In genomic region chr5:22584556-22584955, GRCm38 (mm10) we compare ENCODE assay signal across 14 mouse cellular contexts. TPM values are rescaled to one million over a fixed set of nuclear protein-coding genes. Genes with fewer than 3 reads are reported as not detected.
DNase-seq lines count a peak whose midpoint lies in the region; ATAC-seq and TF ChIP-seq lines count a peak whose summit lies in the region.
"Had no signal": no experiment of that assay in that cellular context is flagged by ENCODE, and none has a peak within 500 bp of the region (broad histone marks: within the 10 kb centered on the region; RNA-seq: fewer than 3 reads in every experiment).

No protein-coding gene starts in this region.

- H3K36me3 ChIP-seq in hindbrain, postnatal 0 days (ENCODE audit: insufficient read depth, low read length) = no peaks in the 10 kb centered on the region
- no peaks in the 10 kb centered on the region for H3K36me3 ChIP-seq in hindbrain, embryonic 10.5 days
- H3K36me3 ChIP-seq: embryonic facial prominence, embryonic 13.5 days; limb, embryonic 15.5 days had no signal

- H3K4me1 ChIP-seq in hindbrain, postnatal 0 days (ENCODE audit: insufficient read depth, low read length) = no peaks in the 10 kb centered on the region
- no peaks in the 10 kb centered on the region for H3K4me1 ChIP-seq in hindbrain, embryonic 10.5 days (replicated peaks)
- H3K4me1 ChIP-seq: embryonic facial prominence, embryonic 13.5 days; limb, embryonic 15.5 days had no signal

- DNase-seq in hindbrain, postnatal 0 days (ENCODE audit: low spot score) = peak; percentile 28
- DNase-seq in hindbrain, embryonic 10.5 days (ENCODE audit: low spot score) = no peak
- DNase-seq in right cerebral cortex, adult 18-20 months = peak; percentile 9
- DNase-seq in right cerebral cortex, postnatal 36 days (ENCODE audit: low spot score in 2 of 2) = no peak
- DNase-seq in ZHBTc4 (ENCODE audit: low read depth, low spot score) = peak; percentile 12
- DNase-seq in testis, postnatal 10 days (ENCODE audit: low spot score) = no peak
- no peak for DNase-seq in lung, postnatal 10 days
- DNase-seq: adrenal gland, postnatal 10 days; heart, adult 11 months; heart, postnatal 14 days; kidney, adult 2 months had no signal

- no peak overlapping the region for H3K9ac ChIP-seq in hindbrain, postnatal 0 days (replicated peaks; ENCODE audit: low read length)
- H3K9ac ChIP-seq: embryonic facial prominence, embryonic 13.5 days; limb, embryonic 15.5 days had no signal

- no peak overlapping the region for H3K4me2 ChIP-seq in hindbrain, postnatal 0 days (ENCODE audit: low read depth, low read length)
- H3K4me2 ChIP-seq: embryonic facial prominence, embryonic 13.5 days; limb, embryonic 15.5 days had no signal

- no peak for ATAC-seq in hindbrain, postnatal 0 days

- H3K27me3 ChIP-seq in hindbrain, postnatal 0 days (ENCODE audit: insufficient read depth, low read length) = no peaks in the 10 kb centered on the region
- no peaks in the 10 kb centered on the region for H3K27me3 ChIP-seq in hindbrain, embryonic 10.5 days (ENCODE audit: insufficient read depth, poor library complexity, severe bottlenecking)
- H3K27me3 ChIP-seq: embryonic facial prominence, embryonic 13.5 days; limb, embryonic 15.5 days had no signal

- peak; percentile 53 for TF ChIP-seq CTCF in hindbrain, postnatal 0 days (IDR thresholded peaks at IDR 0.05; ENCODE audit: low read depth)

- 58% methylated on average over 2 of the region's 2 CpGs for WGBS in hindbrain, postnatal 0 days
- 61% methylated on average over 2 of the region's 2 CpGs for WGBS in hindbrain, embryonic 10.5 days

- H3K27ac ChIP-seq in hindbrain, postnatal 0 days = no peak overlapping the region
- no peak overlapping the region for H3K27ac ChIP-seq in hindbrain, embryonic 10.5 days
- H3K27ac ChIP-seq: embryonic facial prominence, embryonic 13.5 days; limb, embryonic 15.5 days; macrophage had no signal

- no peaks in the 10 kb centered on the region for H3K9me3 ChIP-seq in hindbrain, postnatal 0 days (ENCODE audit: low read length)
- H3K9me3 ChIP-seq in hindbrain, embryonic 10.5 days = no peaks in the 10 kb centered on the region
- H3K9me3 ChIP-seq: embryonic facial prominence, embryonic 13.5 days; limb, embryonic 15.5 days had no signal

- H3K4me3 ChIP-seq in hindbrain, postnatal 0 days (ENCODE audit: low read length) = no peak overlapping the region
- no peak overlapping the region for H3K4me3 ChIP-seq in hindbrain, embryonic 10.5 days
- H3K4me3 ChIP-seq: embryonic facial prominence, embryonic 13.5 days; limb, embryonic 15.5 days had no signal

RNA-seq across cellular contexts. Expression of gene Orc5, which starts 34.3 kb away (rescaled TPM):
- total RNA-seq in hindbrain, postnatal 0 days (2014; rRNA removed) = 21.5 and 26.3 TPM in 2 replicates
- 30.4 and 30.7 TPM in 2 replicates for polyA plus RNA-seq in hindbrain, postnatal 0 days (2015; fragmentation: Nextera tagmentation; extraction: Ambion mirVana)
- 41.1 and 52.5 TPM in 2 replicates for polyA plus RNA-seq in hindbrain, embryonic 10.5 days (2016; fragmentation: Nextera tagmentation; extraction: Ambion mirVana)

Comparison
In these comparisons a context has a peak if more than half of its experiments do, and no peak if none do; other contexts are left out.
1. DNase-seq: peak in hindbrain, postnatal 0 days (single experiment), right cerebral cortex, adult 18-20 months (single experiment) and ZHBTc4 (single experiment); none in hindbrain, embryonic 10.5 days (single experiment), right cerebral cortex, postnatal 36 days (0 of 2), testis, postnatal 10 days (single experiment) and lung, postnatal 10 days (single experiment).